Mouse (Mus musculus): Measurements from ENCODE around the gene Pgm3. TPM values are rescaled to one million over a fixed set of nuclear protein-coding genes. Genes with fewer than 3 reads are reported as not detected.

Gene Pgm3
- polyA plus RNA-seq, 1 experiment from 2014 or later = 20.6 TPM

DNA sequence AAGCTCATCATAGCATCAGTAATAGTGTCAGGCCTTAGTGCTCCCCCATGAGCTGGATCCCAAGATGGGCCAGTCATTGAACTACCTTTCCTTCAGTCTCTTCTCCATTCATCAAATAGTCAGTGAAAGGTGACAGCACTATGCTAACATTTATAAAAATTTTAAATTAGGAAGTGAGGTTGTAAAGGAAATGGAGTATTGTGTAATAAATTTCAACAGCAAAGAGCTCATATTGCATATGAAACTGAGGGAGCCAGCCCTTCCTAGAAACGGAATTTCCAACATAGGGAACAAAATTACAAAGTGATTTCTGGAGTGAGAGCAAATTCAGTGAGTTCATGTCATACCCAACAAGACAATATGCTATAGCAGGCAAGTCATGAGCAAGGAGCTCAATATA, 27.1 kb downstream of the Pgm3 start:
- no peaks in the 10 kb centered on the region for H3K4me1 ChIP-seq (ENCODE audit: control insufficient read depth, insufficient read depth, low read length)
- no peaks in the 10 kb centered on the region for H3K9me3 ChIP-seq (replicated peaks; ENCODE audit: control insufficient read depth, low read length)
- no peak overlapping the region for H3K9ac ChIP-seq (ENCODE audit: low read length)
- H3K27ac ChIP-seq (ENCODE audit: low read length) = no peak overlapping the region
- H3K4me2 ChIP-seq (ENCODE audit: low read depth, low read length) = no peak overlapping the region
- WGBS = 67% methylated on average over 1 of the region's 1 CpGs
- no peak overlapping the region for H3K4me3 ChIP-seq (ENCODE audit: low read length)
- no peaks in the 10 kb centered on the region for H3K27me3 ChIP-seq (ENCODE audit: control insufficient read depth, insufficient read depth, low read length)
- H3K36me3 ChIP-seq (ENCODE audit: control insufficient read depth, insufficient read depth) = peaks cover 27% of the 10 kb centered on the region
- ATAC-seq (replicated peaks; ENCODE audit: extremely low read depth, insufficient read depth, low FRiP score) = no peak

- 87% methylated on average over 3 of the region's 3 CpGs for WGBS
- Histone ChIP-seq H3K9me3 (replicated peaks; ENCODE audit: control insufficient read depth, low read length) (no peaks in the 10 kb centered on the region), H3K4me2 (ENCODE audit: low read depth, low read length) (no peak overlapping the region), H3K4me1 (ENCODE audit: control insufficient read depth, insufficient read depth, low read length) (no peaks in the 10 kb centered on the region), H3K4me3 (ENCODE audit: low read length) (no peak overlapping the region), H3K36me3 (ENCODE audit: control insufficient read depth, insufficient read depth) (peaks cover 20% of the 10 kb centered on the region), H3K27me3 (ENCODE audit: control insufficient read depth, insufficient read depth, low read length) (no peaks in the 10 kb centered on the region), H3K27ac (ENCODE audit: low read length) (no peak overlapping the region), H3K9ac (ENCODE audit: low read length) (no peak overlapping the region)
- no peak for ATAC-seq (replicated peaks; ENCODE audit: extremely low read depth, insufficient read depth, low FRiP score)
Observed at GRCm38 (mm10) chr9:86543451-86543850, 28.2 kb downstream of the Pgm3 start.

DNA sequence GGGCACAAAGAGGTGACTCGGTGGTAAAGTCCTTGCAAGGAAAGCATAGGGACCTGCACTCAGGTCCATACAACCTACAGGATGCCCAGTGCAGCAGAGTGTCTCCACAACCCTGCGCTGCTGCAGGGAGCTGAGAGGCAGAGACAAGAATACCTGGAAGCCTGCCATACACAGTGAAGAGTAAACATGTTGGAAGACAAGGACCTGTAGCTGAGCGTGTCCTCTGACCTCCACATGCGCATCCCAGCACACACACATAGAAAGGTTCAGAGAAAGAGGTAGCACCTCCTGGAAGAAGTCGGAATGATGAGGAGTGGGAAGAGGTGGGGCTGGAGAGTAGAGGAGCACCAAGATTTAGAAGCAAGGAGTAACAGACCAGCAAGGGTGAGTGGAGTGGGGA, 37.6 kb downstream of the Pgm3 start:
- Histone ChIP-seq H3K4me1 (ENCODE audit: control insufficient read depth, insufficient read depth, low read length) (no peaks in the 10 kb centered on the region), H3K4me3 (ENCODE audit: low read length) (no peak overlapping the region), H3K27me3 (ENCODE audit: control insufficient read depth, insufficient read depth, low read length) (no peaks in the 10 kb centered on the region), H3K9me3 (replicated peaks; ENCODE audit: control insufficient read depth, low read length) (no peaks in the 10 kb centered on the region), H3K36me3 (ENCODE audit: control insufficient read depth, insufficient read depth) (peaks cover 13% of the 10 kb centered on the region; the same call in 1 of the 2 replicates), H3K4me2 (ENCODE audit: low read depth, low read length) (no peak overlapping the region), H3K9ac (ENCODE audit: low read length) (no peak overlapping the region), H3K27ac (ENCODE audit: low read length) (no peak overlapping the region)
- 85% methylated on average over 5 of the region's 5 CpGs for WGBS
- ATAC-seq (replicated peaks; ENCODE audit: extremely low read depth, insufficient read depth, low FRiP score) = no peak

- Histone ChIP-seq H3K4me1 (ENCODE audit: control insufficient read depth, insufficient read depth, low read length) (peaks cover 3% of the 10 kb centered on the region; the same call in 1 of the 2 replicates), H3K27me3 (ENCODE audit: control insufficient read depth, insufficient read depth, low read length) (no peaks in the 10 kb centered on the region), H3K4me2 (ENCODE audit: low read depth, low read length) (no peak overlapping the region), H3K36me3 (ENCODE audit: control insufficient read depth, insufficient read depth) (peaks cover 11% of the 10 kb centered on the region), H3K27ac (ENCODE audit: low read length) (peak overlapping the region; percentile 21; the same call in 1 of the 2 replicates), H3K9me3 (replicated peaks; ENCODE audit: control insufficient read depth, low read length) (no peaks in the 10 kb centered on the region), H3K9ac (ENCODE audit: low read length) (no peak overlapping the region), H3K4me3 (ENCODE audit: low read length) (no peak overlapping the region)
- WGBS = 31% methylated on average over 2 of the region's 2 CpGs
- ATAC-seq (replicated peaks; ENCODE audit: extremely low read depth, insufficient read depth, low FRiP score) = peak; percentile 81
Observed at GRCm38 (mm10) chr9:86525600-86525999, 46.0 kb downstream of the Pgm3 start.

GRCm38 (mm10) chr9:86522335-86522734, 49.3 kb downstream of the Pgm3 start:
- ATAC-seq (replicated peaks; ENCODE audit: extremely low read depth, insufficient read depth, low FRiP score) = no peak
- Histone ChIP-seq H3K4me2 (ENCODE audit: low read depth, low read length) (no peak overlapping the region), H3K4me1 (ENCODE audit: control insufficient read depth, insufficient read depth, low read length) (peaks cover 3% of the 10 kb centered on the region; the same call in 1 of the 2 replicates), H3K36me3 (ENCODE audit: control insufficient read depth, insufficient read depth) (peaks cover 10% of the 10 kb centered on the region), H3K27me3 (ENCODE audit: control insufficient read depth, insufficient read depth, low read length) (no peaks in the 10 kb centered on the region), H3K4me3 (ENCODE audit: low read length) (no peak overlapping the region), H3K9ac (ENCODE audit: low read length) (no peak overlapping the region), H3K9me3 (replicated peaks; ENCODE audit: control insufficient read depth, low read length) (no peaks in the 10 kb centered on the region), H3K27ac (ENCODE audit: low read length) (no peak overlapping the region)

GRCm38 (mm10) chr9:86514798-86515197, 56.8 kb downstream of the Pgm3 start:
- H3K9me3 ChIP-seq (replicated peaks; ENCODE audit: control insufficient read depth, low read length) = no peaks in the 10 kb centered on the region
- peaks cover 24% of the 10 kb centered on the region for H3K36me3 ChIP-seq (ENCODE audit: control insufficient read depth, insufficient read depth)
- no peak overlapping the region for H3K4me3 ChIP-seq (ENCODE audit: low read length)
- no peaks in the 10 kb centered on the region for H3K4me1 ChIP-seq (ENCODE audit: control insufficient read depth, insufficient read depth, low read length)
- H3K27ac ChIP-seq (ENCODE audit: low read length) = no peak overlapping the region
- H3K27me3 ChIP-seq (ENCODE audit: control insufficient read depth, insufficient read depth, low read length) = no peaks in the 10 kb centered on the region
- no peak overlapping the region for H3K4me2 ChIP-seq (ENCODE audit: low read depth, low read length)
- H3K9ac ChIP-seq (ENCODE audit: low read length) = no peak overlapping the region
- 90% methylated on average over 4 of the region's 4 CpGs for WGBS
- ATAC-seq (replicated peaks; ENCODE audit: extremely low read depth, insufficient read depth, low FRiP score) = no peak

GRCm38 (mm10) chr9:86514390-86514789, 57.3 kb downstream of the Pgm3 start:
- Histone ChIP-seq H3K27ac (ENCODE audit: low read length) (no peak overlapping the region), H3K9me3 (replicated peaks; ENCODE audit: control insufficient read depth, low read length) (no peaks in the 10 kb centered on the region), H3K4me1 (ENCODE audit: control insufficient read depth, insufficient read depth, low read length) (no peaks in the 10 kb centered on the region), H3K36me3 (ENCODE audit: control insufficient read depth, insufficient read depth) (peaks cover 24% of the 10 kb centered on the region), H3K9ac (ENCODE audit: low read length) (no peak overlapping the region), H3K4me3 (ENCODE audit: low read length) (no peak overlapping the region), H3K27me3 (ENCODE audit: control insufficient read depth, insufficient read depth, low read length) (no peaks in the 10 kb centered on the region), H3K4me2 (ENCODE audit: low read depth, low read length) (no peak overlapping the region)
- 68% methylated on average over 3 of the region's 3 CpGs for WGBS
- ATAC-seq (replicated peaks; ENCODE audit: extremely low read depth, insufficient read depth, low FRiP score) = no peak

GRCm38 (mm10) chr9:86513733-86514132, 57.9 kb downstream of the Pgm3 start:
- H3K27me3 ChIP-seq (ENCODE audit: control insufficient read depth, insufficient read depth, low read length) = no peaks in the 10 kb centered on the region
- WGBS = 63% methylated on average over 5 of the region's 5 CpGs
- H3K36me3 ChIP-seq (ENCODE audit: control insufficient read depth, insufficient read depth) = peaks cover 24% of the 10 kb centered on the region

GRCm38 (mm10) chr9:86507437-86507836, 64.2 kb downstream of the Pgm3 start:
- 82% methylated on average over 4 of the region's 4 CpGs for WGBS
- Histone ChIP-seq H3K4me2 (ENCODE audit: low read depth, low read length) (no peak overlapping the region), H3K9ac (ENCODE audit: low read length) (no peak overlapping the region), H3K4me3 (ENCODE audit: low read length) (no peak overlapping the region), H3K4me1 (ENCODE audit: control insufficient read depth, insufficient read depth, low read length) (no peaks in the 10 kb centered on the region), H3K9me3 (replicated peaks; ENCODE audit: control insufficient read depth, low read length) (no peaks in the 10 kb centered on the region), H3K27me3 (ENCODE audit: control insufficient read depth, insufficient read depth, low read length) (no peaks in the 10 kb centered on the region), H3K27ac (ENCODE audit: low read length) (no peak overlapping the region), H3K36me3 (ENCODE audit: control insufficient read depth, insufficient read depth) (peaks cover 11% of the 10 kb centered on the region)
- ATAC-seq (replicated peaks; ENCODE audit: extremely low read depth, insufficient read depth, low FRiP score) = no peak

More at GRCm38 (mm10) chr9:86513733-86514132, 57.9 kb downstream of the Pgm3 start:
- Histone ChIP-seq H3K4me2 (ENCODE audit: low read depth, low read length) (no peak overlapping the region), H3K9ac (ENCODE audit: low read length) (no peak overlapping the region), H3K4me3 (ENCODE audit: low read length) (no peak overlapping the region), H3K27ac (ENCODE audit: low read length) (no peak overlapping the region), H3K9me3 (replicated peaks; ENCODE audit: control insufficient read depth, low read length) (no peaks in the 10 kb centered on the region), H3K4me1 (ENCODE audit: control insufficient read depth, insufficient read depth, low read length) (no peaks in the 10 kb centered on the region)
- ATAC-seq (replicated peaks; ENCODE audit: extremely low read depth, insufficient read depth, low FRiP score) = no peak
